Mouse (Mus musculus) hindbrain, embryonic 10.5 days (tissue): Measurements from ENCODE around the gene Tmc8. TPM values are rescaled to one million over a fixed set of nuclear protein-coding genes. Genes with fewer than 3 reads are reported as not detected.
A peak's percentile ranks its signal among the peaks of the same experiment; 100 is the strongest.
"Not testable (repeated sequence)": the region's sequence is repeated elsewhere in the genome, so short reads cannot be mapped to it uniquely, and the experiment has no call there.

Experiments used
- DNase-seq: peaks from one replicate; pipeline ENCODE4 v3.0.0-alpha.2; 2017; ENCODE audit warnings: low spot score
- H3K27ac ChIP-seq: fragments of 300-500 bp; sonication (generic); 2 replicates; pipeline ENCODE4 v1.5.1; 2016; ENCODE audit warnings: mild to moderate bottlenecking, moderate library complexity
- H3K27me3 ChIP-seq: fragments of 300-500 bp; sonication (generic); 2 replicates; pipeline ENCODE4 v1.6.1; 2016; ENCODE audit warnings: mild to moderate bottlenecking; ENCODE audit not compliant: poor library complexity, insufficient read depth, severe bottlenecking
- H3K36me3 ChIP-seq: fragments of 300-500 bp; sonication (generic); 2 replicates; pipeline ENCODE4 v1.6.1; 2016; ENCODE audit warnings: mild to moderate bottlenecking, moderate library complexity
- H3K4me1 ChIP-seq: fragments of 300-500 bp; sonication (generic); replicated peaks from 2 replicates; pipeline ENCODE4 v1.6.1; 2016; ENCODE audit warnings: mild to moderate bottlenecking
- H3K4me3 ChIP-seq: fragments of 300-500 bp; sonication (generic); 2 replicates; pipeline ENCODE4 v1.5.1; 2016; ENCODE audit warnings: mild to moderate bottlenecking, moderate library complexity
- H3K9me3 ChIP-seq: fragments of 300-500 bp; sonication (generic); 2 replicates; pipeline ENCODE4 v1.6.1; 2016; ENCODE audit warnings: mild to moderate bottlenecking, moderate library complexity
- WGBS: fragments of 180-500 bp; shearing (Covaris S2); methylation state at CpG from one replicate; pipeline ENCODE4 v1.1.7; 2016; 5-methylcytosine and 5-hydroxymethylcytosine counted together
- polyA plus RNA-seq: library from polyadenylated mRNA; unstranded; fragments of >200 nt; fragmentation: Nextera tagmentation; extraction: Ambion mirVana; gene quantifications from 2 replicates; pipeline ENCODE4 v1.2.1, GENCODE M21; 2016

Gene Tmc8
- polyA plus RNA-seq, 1 experiment from 2014 or later, result 1.5 TPM

- peaks cover 57% of the 10 kb centered on the region for H3K27me3 ChIP-seq
- not testable (repeated sequence) for H3K9me3 ChIP-seq, H3K36me3 ChIP-seq, H3K27ac ChIP-seq, DNase-seq, H3K4me3 ChIP-seq
- peaks cover 29% of the 10 kb centered on the region for H3K4me1 ChIP-seq
- 87% methylated on average over 7 of the region's 7 CpGs for WGBS
Measured at GRCm38 (mm10) chr11:117788481-117788880, 6.6 kb downstream of the Tmc8 start.

GRCm38 (mm10) chr11:117790286-117790685 is 8.4 kb downstream of the Tmc8 start:
- 4% methylated on average over 14 of the region's 14 CpGs for WGBS
- H3K27me3 ChIP-seq, result peaks cover 42% of the 10 kb centered on the region
- no peaks in the 10 kb centered on the region for H3K36me3 ChIP-seq
- DNase-seq, result peak; percentile 79
- peak overlapping the region; percentile 28 for H3K4me3 ChIP-seq
- H3K27ac ChIP-seq, result peak overlapping the region; percentile 53; the same call in 1 of the 2 replicates
- H3K4me1 ChIP-seq, result peaks cover 27% of the 10 kb centered on the region
- H3K9me3 ChIP-seq, result no peaks in the 10 kb centered on the region

- Histone ChIP-seq H3K4me3 (peak overlapping the region; percentile 28), H3K27ac (peak overlapping the region; percentile 53; the same call in 1 of the 2 replicates), H3K9me3 (no peaks in the 10 kb centered on the region), H3K36me3 (no peaks in the 10 kb centered on the region), H3K4me1 (peaks cover 28% of the 10 kb centered on the region), H3K27me3 (peaks cover 36% of the 10 kb centered on the region)
- 29% methylated on average over 23 of the region's 23 CpGs for WGBS
- DNase-seq, result no peak
Measured at GRCm38 (mm10) chr11:117790703-117791440, 9.0 kb downstream of the Tmc8 start.

GRCm38 (mm10) chr11:117791441-117791761 is 9.5 kb downstream of the Tmc8 start:
- H3K9me3 ChIP-seq, result no peaks in the 10 kb centered on the region
- no peaks in the 10 kb centered on the region for H3K36me3 ChIP-seq
- peaks cover 36% of the 10 kb centered on the region for H3K27me3 ChIP-seq
- H3K4me3 ChIP-seq, result no peak overlapping the region
- no peak for DNase-seq
- 85% methylated on average over 9 of the region's 9 CpGs for WGBS
- H3K4me1 ChIP-seq, result peaks cover 32% of the 10 kb centered on the region
- H3K27ac ChIP-seq, result no peak overlapping the region

- H3K9me3 ChIP-seq, result no peaks in the 10 kb centered on the region
- H3K4me3 ChIP-seq, result peak overlapping the region; percentile 36
- DNase-seq, result peak; percentile 37
- peaks cover 37% of the 10 kb centered on the region for H3K4me1 ChIP-seq
- peaks cover 36% of the 10 kb centered on the region for H3K27me3 ChIP-seq
- H3K27ac ChIP-seq, result peak overlapping the region; percentile 12
- no peaks in the 10 kb centered on the region for H3K36me3 ChIP-seq
- 8% methylated on average over 22 of the region's 22 CpGs for WGBS
Measured at GRCm38 (mm10) chr11:117792281-117792888, 10.5 kb downstream of the Tmc8 start.

GRCm38 (mm10) chr11:117794035-117794551 is 12.2 kb downstream of the Tmc8 start:
- peaks cover 43% of the 10 kb centered on the region for H3K4me1 ChIP-seq
- H3K36me3 ChIP-seq, result no peaks in the 10 kb centered on the region
- H3K27me3 ChIP-seq, result peaks cover 36% of the 10 kb centered on the region
- 66% methylated on average over 4 of the region's 4 CpGs for WGBS
- no peak overlapping the region for H3K27ac ChIP-seq
- DNase-seq, result no peak
- H3K4me3 ChIP-seq, result no peak overlapping the region
- no peaks in the 10 kb centered on the region for H3K9me3 ChIP-seq

- Histone ChIP-seq H3K4me1 (peaks cover 29% of the 10 kb centered on the region), H3K4me3 (no peak overlapping the region), H3K27ac (0 out of 2 replicates have a peak overlapping the region, but pooled peaks have one; percentile 12), H3K27me3 (peaks cover 16% of the 10 kb centered on the region), H3K36me3 (no peaks in the 10 kb centered on the region), H3K9me3 (no peaks in the 10 kb centered on the region)
- no peak for DNase-seq
- WGBS, result 49% methylated on average over 5 of the region's 5 CpGs
Measured at GRCm38 (mm10) chr11:117796954-117797353, 15.1 kb downstream of the Tmc8 start.

- H3K9me3 ChIP-seq, result no peaks in the 10 kb centered on the region
Measured at GRCm38 (mm10) chr11:117797511-117798159, 15.8 kb downstream of the Tmc8 start, which contains the start of gene 6030468B19Rik. Gene 6030468B19Rik (plus strand): TSS chr11:117797660.

GRCm38 (mm10) chr11:117798160-117798541 is 16.3 kb downstream of the Tmc8 start:
- H3K4me3 ChIP-seq, result 0 out of 2 replicates have a peak overlapping the region, but pooled peaks have one; percentile 5
- peak overlapping the region; percentile 0; the same call in 1 of the 2 replicates for H3K27ac ChIP-seq

More at GRCm38 (mm10) chr11:117797511-117798159, 15.8 kb downstream of the Tmc8 start, which contains the start of gene 6030468B19Rik:
- WGBS, result 59% methylated on average over 9 of the region's 9 CpGs
- Histone ChIP-seq H3K36me3 (no peaks in the 10 kb centered on the region), H3K4me1 (peaks cover 22% of the 10 kb centered on the region), H3K27me3 (peaks cover 9% of the 10 kb centered on the region), H3K27ac (peak within 1 kb of the TSS; percentile 19), H3K4me3 (0 out of 2 replicates have a peak within 1 kb of the TSS, but pooled peaks have one; percentile 5)
- no peak for DNase-seq

GRCm38 (mm10) chr11:117799174-117799573 is 17.3 kb downstream of the Tmc8 start:
- Histone ChIP-seq H3K36me3 (no peaks in the 10 kb centered on the region), H3K27me3 (no peaks in the 10 kb centered on the region), H3K4me3 (peak overlapping the region; percentile 1; the same call in 1 of the 2 replicates), H3K4me1 (peaks cover 18% of the 10 kb centered on the region), H3K27ac (no peak overlapping the region), H3K9me3 (no peaks in the 10 kb centered on the region)
- 80% methylated on average over 5 of the region's 5 CpGs for WGBS
- no peak for DNase-seq

More at GRCm38 (mm10) chr11:117798160-117798541, 16.3 kb downstream of the Tmc8 start:
- Histone ChIP-seq H3K36me3 (no peaks in the 10 kb centered on the region), H3K9me3 (no peaks in the 10 kb centered on the region), H3K4me1 (peaks cover 21% of the 10 kb centered on the region), H3K27me3 (peaks cover 6% of the 10 kb centered on the region)
- WGBS, result 48% methylated on average over 2 of the region's 2 CpGs
- DNase-seq, result no peak

- Histone ChIP-seq H3K4me3 (no peak overlapping the region), H3K9me3 (no peaks in the 10 kb centered on the region), H3K36me3 (no peaks in the 10 kb centered on the region), H3K4me1 (peaks cover 18% of the 10 kb centered on the region), H3K27me3 (no peaks in the 10 kb centered on the region), H3K27ac (no peak overlapping the region)
- no peak for DNase-seq
- WGBS, result 85% methylated on average over 7 of the region's 7 CpGs
Measured at GRCm38 (mm10) chr11:117800038-117800437, 18.2 kb downstream of the Tmc8 start.

GRCm38 (mm10) chr11:117801650-117802049 is 19.8 kb downstream of the Tmc8 start:
- no peak overlapping the region for H3K4me3 ChIP-seq
- H3K9me3 ChIP-seq, result no peaks in the 10 kb centered on the region
- no peak overlapping the region for H3K27ac ChIP-seq
- no peak for DNase-seq
- H3K4me1 ChIP-seq, result peaks cover 14% of the 10 kb centered on the region
- no peaks in the 10 kb centered on the region for H3K27me3 ChIP-seq
- 75% methylated on average over 7 of the region's 7 CpGs for WGBS
- no peaks in the 10 kb centered on the region for H3K36me3 ChIP-seq
